Mouse (Mus musculus) thymus, postnatal 36 days (tissue): ENCODE measurements around the gene Fcamr.
A peak's percentile ranks its signal among the peaks of the same experiment; 100 is the strongest.

Experiments used
- DNase-seq, 2 experiments: peaks; one replicate each; pipeline ENCODE4 v3.0.0; 2022; ENCODE audit warnings: mixed read lengths in 2 of 2

Gene Fcamr

DNA sequence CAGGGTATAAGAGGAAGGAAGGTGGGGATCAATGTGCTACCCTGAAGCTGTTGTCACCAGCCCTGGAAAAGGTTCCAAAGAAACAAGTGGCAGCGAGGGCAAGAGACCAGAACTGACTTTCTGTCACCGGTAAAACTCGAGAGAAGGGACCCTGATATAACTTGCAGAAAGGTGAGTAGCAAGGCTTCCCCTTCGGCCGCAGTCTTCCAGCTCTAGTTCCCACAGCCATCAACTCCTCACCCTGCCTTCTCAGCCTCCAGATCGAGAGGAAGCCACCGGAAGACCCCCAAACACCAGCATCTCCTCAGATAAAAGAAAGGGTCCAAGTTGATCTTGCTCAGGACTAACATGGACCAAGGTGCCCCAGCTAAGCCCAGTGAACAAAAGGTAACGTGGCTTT, at the start of gene Fcamr:
Gene Fcamr (plus strand): TSS at position 301 of the 400 bp plus-strand sequence.
- no peak for DNase-seq

DNA sequence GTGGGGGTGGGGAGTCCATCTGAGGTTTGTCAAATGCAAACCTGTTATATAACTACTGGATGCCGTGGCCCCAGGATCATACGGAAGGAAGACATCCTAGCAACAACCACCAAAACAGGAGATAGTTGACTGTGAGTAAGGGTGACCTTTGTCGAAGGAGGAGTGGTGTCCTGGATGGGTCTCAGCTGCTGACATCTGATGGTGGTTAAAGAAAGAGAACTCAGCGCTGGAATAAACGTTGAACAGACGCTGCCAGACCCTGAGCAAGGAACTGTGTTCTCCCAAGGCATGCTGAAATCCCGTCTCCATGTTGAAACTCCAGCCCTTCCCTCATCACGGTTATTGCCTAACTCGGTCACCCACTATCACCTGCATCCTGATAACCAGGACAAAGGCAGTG, 41.0 kb upstream of the Fcamr start:
- no peak for DNase-seq

DNA sequence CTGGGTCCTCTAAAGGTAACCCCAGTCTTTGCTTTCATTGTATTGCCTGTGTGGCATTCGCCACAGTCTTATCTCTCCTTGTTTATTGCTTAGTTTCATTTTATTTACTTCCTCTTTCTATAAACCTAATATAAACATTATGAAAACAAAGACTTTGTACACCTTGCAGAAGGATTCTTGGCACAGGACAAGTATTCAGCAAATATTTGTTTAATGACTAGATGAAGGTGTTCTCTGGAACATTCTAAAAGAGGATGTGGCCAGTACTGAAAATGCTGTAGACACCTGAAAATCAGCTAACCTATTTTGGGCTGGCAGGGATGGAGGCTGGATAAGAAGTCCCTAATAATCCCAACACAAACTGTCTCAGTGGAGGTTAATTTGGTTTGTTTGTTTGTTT, 39.1 kb upstream of the Fcamr start:
- no peak for DNase-seq

DNA sequence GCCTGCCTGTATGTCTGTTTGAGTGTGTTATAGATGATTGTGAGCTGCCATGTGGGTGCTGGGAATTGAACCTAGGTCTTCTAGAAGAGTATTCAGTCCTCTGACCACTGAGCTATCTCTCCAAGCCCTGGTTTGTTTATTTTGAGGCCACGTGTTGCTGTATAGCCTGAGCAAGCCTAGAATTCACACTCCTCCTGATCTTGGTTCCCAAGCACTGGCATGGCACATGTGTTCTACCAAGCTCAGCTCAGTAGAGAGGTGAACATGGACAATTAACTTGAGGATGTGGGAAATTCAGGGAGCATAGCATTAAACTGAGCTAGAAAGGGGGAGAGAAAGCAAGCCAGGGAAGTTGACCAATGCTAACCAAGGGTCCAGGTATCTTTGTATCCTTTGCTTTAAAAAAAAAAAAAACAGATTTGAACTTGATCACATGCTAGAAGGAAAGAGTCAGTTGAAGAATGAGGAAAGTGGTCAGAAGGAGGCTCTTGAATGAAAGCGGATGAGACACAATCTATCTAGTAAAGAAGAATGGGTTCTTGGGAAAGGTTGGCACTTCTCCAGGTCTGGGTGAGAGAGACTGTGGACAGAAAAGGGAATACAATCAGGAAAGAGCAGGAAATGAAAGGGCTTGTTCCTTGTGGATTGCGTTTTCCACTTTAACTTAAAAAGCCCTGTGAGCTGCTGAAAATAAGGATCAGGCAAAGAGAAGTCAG, 38.5 kb upstream of the Fcamr start:
- no peak for DNase-seq

DNA sequence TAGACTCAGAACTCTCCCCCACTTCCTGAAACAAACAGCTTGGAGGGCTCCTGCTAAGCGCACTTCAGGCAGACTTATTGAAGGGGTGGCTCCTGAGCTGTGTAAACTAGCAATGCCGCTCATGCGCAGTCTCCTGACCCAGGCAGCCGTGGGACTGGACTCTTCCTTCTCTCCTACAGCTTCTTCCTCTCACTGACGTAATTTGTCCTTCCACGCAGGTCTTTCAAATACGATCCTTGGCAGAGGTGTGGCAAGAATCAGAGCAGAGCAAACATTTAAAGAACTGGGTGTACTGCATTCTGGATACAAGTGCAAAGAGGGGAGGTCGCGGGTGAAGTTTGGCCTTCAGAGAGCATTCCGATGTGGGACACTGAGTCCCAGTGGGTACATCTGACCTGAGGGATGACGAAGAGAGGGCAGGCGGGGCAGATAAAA, 36.7 kb upstream of the Fcamr start:
- DNase-seq: no peak

DNA sequence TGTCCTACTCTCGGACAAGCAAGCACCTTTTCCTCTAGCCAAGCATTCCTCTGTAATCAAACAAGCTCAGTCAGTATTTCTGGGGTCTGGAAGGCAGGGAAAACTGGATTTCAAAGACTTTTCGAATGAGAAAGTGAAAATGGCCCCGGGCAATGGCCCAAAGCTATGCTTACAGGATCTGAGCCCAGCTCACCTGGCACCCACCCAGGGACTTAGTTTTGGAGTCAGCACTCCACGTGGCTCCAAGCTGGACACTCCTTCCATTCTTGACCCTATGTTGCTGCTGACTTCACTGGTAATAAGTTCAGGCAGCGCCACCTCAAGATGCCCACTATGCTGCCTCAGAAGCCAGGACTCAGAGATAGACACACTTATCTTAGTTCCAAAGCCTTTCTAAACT, 33.6 kb upstream of the Fcamr start:
- no peak for DNase-seq

DNA sequence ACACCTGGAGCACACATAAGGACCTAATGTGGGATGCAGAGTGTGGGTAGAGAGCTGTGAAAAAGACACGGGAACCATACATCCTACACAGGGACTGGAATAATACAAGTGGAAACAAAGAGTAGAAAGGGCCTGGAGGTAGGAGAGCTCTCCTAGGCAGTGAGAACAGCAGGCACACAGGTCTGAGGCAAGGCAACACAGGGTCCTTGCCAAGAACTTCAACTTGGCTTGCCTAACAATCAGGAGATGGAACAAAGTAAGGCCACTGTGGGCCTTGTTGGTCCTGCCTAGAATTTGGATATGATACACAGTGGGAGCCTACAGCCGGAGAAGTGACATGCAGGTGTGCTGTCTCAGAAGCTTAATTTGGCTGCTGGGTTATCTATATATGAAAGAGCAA, 30.8 kb upstream of the Fcamr start:
- no peak for DNase-seq

DNA sequence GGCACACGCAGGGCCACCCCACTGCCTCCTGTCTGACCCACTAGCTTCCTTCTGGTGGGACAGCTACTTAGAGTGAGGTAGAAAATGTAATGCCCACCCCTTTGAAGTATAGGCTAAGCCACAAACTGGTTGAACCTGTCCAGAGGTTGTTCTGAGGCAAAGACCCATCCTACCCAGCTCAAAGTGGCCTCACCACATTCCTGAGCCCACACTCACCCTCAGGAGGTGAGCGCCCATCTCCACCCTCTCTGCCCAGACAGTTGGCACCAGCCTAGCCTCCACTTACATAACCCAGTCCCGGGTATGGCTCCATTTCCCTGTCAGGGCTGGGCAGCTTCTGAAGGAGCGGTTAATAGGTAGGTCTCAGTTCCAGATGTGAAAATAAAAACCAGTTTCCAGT, 30.2 kb upstream of the Fcamr start:
- DNase-seq: no peak

DNA sequence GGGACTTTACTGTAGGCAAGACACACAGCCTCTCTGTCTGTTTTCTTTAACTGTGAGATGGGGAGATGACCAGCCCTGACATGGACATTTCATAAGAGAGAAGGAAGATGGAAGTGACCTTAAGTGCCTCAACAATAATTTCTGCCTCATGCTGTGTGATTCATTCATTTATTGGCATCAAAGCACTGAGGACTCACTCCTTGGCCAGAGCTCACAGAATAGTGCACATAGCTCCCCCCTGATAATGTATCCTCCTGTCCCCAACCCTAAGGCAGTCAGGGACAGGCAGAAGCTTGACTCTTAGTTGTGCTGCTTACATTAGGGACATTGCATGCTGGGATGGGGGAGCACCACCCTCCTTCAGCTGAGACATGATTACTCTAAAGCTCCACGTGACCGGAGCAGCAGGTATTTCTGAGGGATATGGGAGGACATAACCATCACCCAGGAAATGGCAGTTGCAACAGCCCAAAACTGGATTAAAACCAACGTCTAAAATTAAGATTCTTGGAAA, 29.7 kb upstream of the Fcamr start:
- DNase-seq: no peak

DNA sequence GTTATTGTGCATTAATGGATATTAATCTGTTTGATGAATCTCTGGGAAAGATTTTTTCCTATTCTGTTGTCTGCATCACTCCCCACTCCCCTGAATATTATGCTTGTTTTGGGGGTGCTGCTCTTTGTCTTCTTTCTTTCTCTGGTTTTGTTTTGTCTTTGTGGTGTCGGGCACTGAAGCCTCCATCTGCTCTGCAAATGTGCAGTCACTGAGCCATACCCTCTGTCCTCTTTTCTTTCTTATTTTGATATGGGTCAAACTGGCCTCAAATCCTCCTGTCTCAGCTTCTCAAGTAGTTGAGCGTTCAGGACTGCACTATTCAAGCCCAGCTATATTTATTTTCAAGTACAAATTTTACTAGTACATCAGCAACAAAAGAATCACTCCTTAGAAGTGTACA, 25.5 kb upstream of the Fcamr start:
- no peak for DNase-seq

DNA sequence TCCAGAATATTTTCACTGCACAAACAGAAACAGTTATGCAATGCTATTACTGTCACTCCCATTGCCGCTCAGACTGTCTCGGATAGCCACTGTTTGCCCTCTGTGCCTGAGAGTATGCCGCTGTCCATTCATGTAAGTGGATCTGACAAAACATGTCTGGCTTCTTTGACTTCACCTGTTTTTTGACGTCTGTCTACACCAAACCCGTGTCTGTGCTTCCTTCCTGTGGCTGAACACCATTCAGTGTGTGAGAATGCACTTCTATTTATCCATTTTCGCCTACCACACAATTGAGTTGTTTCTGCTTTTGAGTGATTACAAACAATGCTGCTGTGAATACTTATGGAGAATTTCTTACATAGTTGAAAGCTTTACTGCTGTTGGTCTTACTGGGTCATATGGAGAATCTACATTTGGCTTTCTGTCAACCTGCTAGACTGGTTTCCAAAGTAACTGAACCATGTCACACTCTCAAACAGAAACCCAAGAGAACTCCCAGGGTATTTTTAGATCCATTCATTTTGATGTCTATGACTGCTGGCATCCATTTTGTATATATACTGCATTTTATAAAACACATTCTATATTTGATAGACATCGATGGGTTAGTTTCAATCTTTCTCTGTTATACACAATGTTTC, 24.9 kb upstream of the Fcamr start:
- DNase-seq: no peak

DNA sequence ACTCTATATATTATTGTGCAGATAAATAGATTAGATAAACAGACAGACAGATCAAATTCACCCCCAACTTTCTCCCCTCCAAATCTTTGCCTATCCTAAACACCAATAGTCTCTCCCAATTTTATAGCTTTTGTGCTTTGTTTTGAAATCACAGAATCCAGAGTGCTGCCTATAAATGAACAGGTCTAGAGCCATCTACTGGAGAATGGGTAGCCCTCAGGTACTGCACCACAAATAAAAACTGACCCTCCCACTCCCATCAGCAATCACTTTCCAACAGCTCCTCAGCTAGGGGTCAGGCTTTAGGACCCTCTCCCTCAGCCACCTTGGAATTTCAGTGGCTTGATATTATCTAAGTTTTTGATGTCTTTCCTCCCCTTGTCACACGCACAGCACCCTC, 24.1 kb upstream of the Fcamr start:
- DNase-seq: no peak

DNA sequence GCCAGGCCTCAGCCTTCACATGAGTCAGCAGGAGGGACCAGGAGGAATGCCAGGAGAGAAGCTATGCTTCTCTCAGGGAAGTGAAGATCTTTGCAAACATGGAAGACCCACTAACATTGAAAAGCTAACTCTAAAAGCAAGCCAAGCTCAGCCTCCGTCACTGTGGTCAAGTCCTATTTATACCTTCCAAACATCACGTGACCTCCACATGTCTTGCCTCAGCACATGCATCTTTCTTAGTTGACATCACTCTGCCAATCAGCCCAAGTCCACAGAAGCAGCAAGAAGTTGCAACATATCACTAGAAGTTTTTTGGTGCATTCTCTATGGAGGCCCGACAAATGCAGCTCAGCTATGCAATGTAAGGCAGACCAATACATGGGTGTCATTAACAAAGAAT, 20.8 kb upstream of the Fcamr start:
- no peak for DNase-seq

DNA sequence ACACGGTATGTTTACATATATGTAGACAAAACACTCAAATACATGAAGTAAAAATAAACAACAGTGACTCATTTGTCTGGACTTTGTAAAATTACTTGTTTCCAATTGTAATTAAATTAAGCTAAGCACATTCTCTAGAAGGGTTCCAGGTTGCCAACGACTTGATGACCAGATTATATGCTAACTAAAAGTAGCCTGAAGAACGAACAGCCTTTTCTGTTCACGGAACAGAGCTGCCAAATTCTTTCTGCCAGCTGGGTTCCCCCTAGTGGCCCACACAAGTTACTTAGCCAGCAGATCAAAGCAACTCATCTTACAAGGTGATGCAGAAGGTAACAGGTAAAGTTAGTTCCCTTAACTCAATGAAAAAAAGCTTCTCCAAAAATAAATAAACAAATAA, 16.6 kb upstream of the Fcamr start:
- DNase-seq: no peak

DNA sequence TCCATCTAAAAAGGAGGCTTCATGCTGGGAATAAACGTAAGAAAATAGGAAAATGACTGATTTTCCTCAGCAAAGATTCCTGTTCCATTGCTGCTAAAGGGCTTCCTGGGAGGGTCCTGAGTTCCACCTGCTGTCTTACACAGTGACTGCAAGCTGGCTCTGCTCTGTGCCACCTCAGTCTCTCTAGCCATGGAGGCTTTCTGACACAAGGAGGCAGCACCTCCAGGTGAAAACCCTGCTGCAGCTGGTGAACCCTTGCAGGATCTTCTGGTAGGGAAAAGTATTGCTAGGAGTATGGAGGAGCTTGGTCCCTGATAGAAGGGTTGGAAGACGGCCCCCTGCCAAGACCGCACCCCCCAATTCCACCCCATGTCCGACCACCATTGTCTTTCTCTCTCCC, 13.7 kb upstream of the Fcamr start:
- DNase-seq: no peak

DNA sequence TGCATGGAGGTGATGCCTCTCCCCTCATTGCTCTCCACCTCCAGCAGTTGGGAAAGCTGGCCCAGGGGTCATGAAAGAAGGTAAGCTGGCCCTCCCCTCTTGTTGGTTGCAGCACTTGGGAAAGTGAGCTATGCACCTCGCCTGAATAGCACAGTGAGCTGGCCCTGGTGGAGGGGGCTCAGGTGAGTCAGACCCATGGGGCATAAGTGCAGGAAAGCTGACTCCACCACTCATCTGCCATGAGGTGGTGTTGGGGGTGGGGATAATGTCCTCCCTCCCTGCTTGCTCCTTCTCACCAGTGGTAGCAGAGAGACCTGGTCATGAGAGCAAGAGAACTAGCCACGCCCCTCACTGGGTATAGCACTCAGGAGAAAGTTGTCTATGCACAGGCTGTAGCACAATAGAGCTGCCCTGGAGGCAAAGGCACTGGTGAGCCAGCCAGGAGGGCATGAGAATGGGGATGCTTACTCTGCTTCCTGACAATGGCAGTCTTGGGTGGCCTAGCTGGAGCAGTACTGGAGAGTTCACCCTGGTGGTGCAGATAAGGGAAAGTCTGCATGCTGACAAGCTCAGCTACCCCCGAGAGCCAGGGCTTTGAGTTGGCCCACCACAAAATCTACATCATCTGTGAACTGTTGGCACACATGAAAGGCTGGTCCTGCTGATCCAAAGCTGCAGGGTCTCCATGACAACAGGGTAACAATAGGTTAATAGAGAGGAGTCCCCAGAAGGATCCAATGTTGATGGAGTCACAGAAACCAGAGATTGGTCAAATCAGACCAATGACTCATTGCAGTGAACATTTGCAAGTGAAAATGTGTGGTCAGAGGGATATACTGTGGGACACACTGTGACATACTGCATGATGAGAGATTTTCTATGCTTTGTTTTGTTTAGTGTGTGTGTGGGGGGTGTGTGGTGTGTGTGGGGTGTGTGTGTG, 10.9 kb upstream of the Fcamr start:
- no peak for DNase-seq

DNA sequence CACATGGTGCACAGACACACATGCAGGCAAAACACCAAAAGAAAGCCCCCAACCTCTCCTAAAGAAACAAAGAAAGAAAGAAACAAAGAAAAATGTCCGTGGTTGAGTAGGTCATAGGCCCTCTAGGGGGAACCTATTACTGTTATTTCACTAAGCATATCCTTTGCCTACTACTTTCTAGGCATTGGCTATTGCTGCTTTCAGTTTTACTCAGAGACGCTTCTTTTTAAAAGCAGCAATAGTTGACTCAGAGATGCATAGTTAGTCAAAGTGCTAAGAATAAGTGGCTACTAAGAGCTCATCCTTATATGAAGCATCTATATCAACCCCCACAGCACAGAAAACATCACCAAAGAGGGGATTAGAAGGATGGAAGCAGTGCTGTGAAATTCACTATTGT, 5.4 kb upstream of the Fcamr start:
- DNase-seq: no peak

DNA sequence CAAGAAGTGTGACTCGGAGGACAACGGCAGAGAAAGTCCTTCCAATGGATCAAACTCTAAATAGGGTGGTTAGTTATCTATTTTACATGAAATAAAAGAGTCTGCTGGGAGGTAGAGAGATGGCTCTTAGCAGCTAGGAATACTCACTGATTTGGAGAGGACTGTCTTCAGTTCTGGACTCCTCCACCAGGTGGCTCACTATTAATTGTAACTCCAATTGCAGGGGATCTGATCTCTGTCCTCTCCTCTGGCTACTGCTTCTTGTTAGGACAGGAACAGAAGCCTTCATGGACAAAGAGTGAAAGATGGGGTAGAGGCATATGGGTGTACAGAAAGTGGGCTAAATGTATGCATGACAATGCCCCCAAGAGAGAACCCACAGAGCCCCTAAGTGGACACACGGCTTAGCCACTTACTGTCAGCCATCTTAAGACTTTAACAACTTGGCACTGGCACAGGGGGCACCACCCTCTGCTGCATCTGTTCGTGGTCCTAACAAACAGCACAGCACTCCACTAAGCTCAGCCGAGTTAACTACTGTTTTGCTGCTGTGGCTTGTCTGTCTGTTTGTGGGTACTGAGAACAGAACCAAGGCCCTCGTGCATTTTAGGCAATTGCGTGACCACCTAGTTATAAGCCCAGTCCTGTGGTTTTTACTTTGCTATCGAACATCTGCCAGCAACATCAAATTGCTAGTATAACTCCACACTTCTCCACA, 3.6 kb upstream of the Fcamr start:
- peak; percentile 34 to 57 for DNase-seq

DNA sequence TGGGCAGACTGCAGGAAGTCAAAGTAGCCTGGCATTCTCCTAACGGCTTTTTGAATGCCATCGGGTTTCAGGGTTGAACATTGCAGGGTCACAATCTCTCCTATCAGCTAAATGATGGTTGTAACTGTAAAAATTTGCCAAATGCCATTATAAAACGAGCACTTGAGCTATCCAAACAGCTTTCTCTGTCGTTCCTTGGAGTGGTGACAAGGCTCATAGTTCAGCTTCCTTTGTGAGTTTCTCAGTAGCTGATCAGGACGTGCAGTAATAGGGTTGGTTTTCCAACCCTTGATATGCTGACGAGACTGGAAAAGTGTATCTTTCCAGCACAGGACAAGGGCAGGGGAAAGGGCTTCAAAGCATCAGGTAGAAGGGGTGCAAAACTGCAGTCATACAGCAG, 2.7 kb upstream of the Fcamr start:
- DNase-seq: peak in 1 of 2 experiments; percentile 17

DNA sequence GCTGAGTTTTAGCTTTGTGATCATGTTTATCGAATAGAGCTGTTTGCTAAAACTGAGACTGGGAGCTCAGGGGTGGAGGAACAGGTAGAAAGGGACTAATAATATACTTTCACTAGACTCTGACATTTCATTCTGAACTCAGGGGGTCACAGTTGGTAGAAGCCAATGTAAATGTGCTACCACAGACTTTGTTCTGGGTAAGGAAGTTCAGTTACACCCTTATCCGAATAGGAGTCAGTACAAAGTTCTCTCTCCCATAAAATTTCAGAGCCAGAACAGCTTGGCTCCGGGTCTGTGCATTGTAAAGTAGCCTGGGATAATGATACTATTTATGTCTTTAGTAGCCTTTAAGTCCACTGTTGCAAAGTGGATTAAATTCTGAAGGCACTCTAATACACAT, 2.2 kb upstream of the Fcamr start:
- no peak for DNase-seq

DNA sequence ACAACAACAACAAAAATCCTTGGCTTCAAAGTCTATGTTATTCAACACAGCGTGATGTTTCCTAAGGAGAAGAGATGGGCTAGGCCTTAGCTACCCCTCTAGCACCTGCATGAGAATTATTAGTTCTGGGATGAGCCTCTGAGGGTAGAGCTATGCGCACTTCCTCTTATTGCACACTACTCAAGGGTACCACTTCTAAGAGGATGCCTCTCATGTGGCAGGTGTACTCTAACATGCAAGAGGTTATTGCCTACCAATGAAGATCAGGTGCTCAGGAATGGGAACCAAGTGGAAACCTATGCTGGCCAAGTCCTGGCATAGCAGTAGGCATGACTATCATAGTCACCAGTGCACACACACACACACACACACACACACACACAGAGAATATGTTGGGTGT, 1.3 kb upstream of the Fcamr start:
- no peak for DNase-seq

DNA sequence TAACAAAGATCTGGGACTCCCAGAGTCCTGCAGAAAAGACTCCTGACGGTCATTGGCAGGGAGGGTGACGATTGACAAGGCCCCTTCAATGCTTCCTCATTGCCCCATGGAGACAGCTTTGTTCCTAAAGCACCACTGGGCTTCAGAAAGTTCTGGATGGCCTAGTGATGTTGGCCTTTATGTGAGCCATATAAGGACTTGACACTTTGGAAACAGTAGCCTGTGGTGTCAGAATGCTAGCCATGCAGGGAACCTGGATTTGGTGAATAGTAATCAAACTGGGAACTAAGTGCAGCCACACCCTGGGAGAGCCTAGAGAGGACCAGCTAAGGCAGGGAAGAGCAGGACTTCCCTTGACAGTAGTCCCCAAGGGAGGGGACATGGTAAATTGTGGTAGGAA, 809 bp downstream of the Fcamr start:
- no peak for DNase-seq

DNA sequence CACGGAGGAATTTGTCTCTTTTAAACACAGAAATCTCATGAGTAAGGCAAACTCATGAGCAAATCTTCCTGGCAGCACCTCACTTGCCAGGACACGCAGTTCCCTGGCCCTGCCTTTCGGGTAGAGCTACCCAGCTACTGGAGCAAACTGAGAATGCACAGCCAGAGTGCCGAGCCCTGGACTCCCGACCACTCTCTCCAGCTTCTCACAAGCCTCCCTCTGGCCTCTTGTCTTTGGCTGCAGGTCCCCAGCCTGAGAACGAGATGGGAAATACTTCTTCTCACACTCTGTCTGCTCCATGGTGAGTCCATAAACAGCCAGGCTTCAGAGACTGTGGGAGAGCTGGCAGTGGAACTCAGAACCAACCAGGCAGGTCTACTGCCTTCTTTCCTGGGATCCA, 2.3 kb downstream of the Fcamr start:
- DNase-seq: no peak
